Mouse (Mus musculus) liver, embryonic 14.5 days (tissue): ENCODE data around the gene Fam120a.

Source experiments
- CTCF ChIP-seq: IDR thresholded peaks from 2 replicates; pipeline ENCODE4 v1.5.1; 2016; ENCODE audit warnings: antibody characterized with exemption, low read depth, control low read depth
- EP300 ChIP-seq: IDR thresholded peaks from 2 replicates; pipeline ENCODE4 v1.6.1; 2016; ENCODE audit warnings: antibody characterized with exemption, low read depth

DNA sequence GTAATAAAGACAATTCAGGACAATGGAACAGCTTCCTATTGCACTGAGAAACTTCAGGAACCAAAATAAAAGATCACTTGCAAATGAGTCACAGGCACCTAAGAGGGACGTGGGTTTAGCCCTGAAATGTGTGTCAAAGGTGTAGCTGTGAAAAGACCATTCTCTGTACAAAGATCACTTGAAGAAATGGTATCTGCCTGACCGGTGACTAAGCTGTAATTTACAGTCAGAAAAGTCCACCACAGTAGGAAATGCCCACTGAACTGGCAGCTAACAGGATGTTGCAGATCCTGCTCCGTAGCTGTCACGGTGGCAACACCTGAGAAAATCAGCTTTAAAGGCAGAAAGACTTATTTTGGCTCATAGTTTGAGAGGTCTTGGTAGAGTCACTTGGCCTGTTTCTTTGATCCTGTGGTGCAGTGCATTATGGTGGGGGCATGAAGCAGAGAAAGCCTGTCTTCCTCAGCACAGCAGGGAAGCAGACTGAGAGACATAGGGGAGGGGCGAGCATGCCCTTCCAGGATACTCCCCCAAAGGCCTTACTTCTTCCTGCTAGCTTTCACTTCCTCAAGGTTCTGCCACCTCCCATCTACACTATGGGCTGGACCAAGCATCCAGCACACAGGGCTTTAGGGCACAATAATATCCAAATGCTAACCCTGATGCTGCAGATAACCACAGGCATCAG, 125.8 kb downstream of the Fam120a start:
- TF ChIP-seq CTCF: no peak
- TF ChIP-seq EP300: no peak
